Mouse (Mus musculus) adrenal gland, adult (tissue): ENCODE results near the gene Clybl.
A peak's percentile ranks its signal among the peaks of the same experiment; 100 is the strongest.

Experiments used
- DNase-seq, 2 experiments: peaks; one replicate each; pipeline ENCODE4 v3.0.0; 2022 to 2023; ENCODE audit warnings: low spot score in 1 of 2; ENCODE audit not compliant: inconsistent age in 2 of 2

Gene Clybl

GRCm38 (mm10) chr14:122350766-122351165, 169.3 kb downstream of the Clybl start:
- DNase-seq = peak; percentile 75 to 89

GRCm38 (mm10) chr14:122357316-122357715, 175.8 kb downstream of the Clybl start:
- DNase-seq = no peak

DNA sequence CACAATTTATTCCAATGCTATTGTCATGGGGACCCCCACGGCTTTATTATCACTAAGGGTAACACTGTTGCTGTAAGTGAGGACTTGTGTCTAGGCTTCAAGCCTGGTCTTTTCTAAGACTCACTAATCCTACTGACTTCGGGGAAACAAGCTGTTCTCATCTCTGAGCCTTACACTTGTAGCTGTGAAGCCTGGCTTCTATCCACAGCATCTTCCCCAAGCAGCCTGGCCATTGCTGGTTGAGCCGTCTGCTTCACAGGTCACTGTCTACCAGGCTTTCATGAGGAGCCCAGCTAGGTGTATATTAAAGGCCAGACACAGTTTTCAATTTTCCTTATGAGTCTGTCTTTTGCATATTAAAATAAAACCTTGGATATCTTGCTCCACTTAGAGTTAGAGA, 177.1 kb downstream of the Clybl start:
- DNase-seq = no peak

- no peak for DNase-seq
These were observed 177.8 kb downstream of the Clybl start for GRCm38 (mm10) chr14:122359136-122359905.

GRCm38 (mm10) chr14:122361807-122362206, 180.3 kb downstream of the Clybl start:
- DNase-seq = no peak

GRCm38 (mm10) chr14:122363156-122363555, 181.7 kb downstream of the Clybl start:
- DNase-seq = no peak

DNA sequence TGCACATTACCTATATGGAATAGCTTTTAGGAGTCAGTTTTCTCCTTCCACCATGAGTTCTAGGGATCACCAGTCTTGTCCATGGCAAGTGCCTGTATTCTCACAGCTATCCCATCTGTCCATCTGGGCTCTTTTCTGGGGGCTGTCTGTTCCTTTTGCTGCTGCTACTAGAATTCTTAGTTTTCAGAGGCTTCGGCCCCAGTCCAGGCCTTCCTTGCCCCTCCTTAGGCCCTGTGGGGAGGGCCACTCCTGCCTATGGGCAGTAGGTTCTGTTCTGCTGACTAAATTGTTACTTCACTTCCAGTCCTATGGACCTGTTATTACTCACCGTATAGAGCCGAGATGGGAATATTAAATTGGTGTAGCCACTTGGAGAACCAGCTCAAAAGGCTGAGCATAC, 182.5 kb downstream of the Clybl start:
- DNase-seq = no peak

GRCm38 (mm10) chr14:122367252-122367868, 185.9 kb downstream of the Clybl start:
- no peak for DNase-seq

- no peak for DNase-seq
These were observed 186.4 kb downstream of the Clybl start for GRCm38 (mm10) chr14:122367882-122368418.

DNA sequence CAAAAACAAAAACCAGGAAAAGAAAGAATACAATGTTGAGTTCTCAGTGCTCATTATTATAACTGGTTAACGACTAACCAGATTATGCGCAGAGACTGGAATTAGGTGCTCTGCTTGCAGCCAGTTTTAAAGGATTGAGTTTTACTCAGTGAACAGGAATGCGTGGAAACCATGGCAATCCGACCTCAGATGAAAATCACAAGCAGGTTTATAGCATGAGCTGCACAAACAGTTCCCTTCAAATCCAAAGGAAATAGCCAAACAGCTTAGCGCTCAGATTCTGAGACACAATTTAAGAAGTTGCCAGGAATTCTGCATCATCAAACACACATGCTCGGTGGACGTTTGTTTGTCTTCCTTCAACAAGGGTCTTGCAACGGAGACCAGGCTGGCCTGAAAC, 187.0 kb downstream of the Clybl start:
- no peak for DNase-seq

DNA sequence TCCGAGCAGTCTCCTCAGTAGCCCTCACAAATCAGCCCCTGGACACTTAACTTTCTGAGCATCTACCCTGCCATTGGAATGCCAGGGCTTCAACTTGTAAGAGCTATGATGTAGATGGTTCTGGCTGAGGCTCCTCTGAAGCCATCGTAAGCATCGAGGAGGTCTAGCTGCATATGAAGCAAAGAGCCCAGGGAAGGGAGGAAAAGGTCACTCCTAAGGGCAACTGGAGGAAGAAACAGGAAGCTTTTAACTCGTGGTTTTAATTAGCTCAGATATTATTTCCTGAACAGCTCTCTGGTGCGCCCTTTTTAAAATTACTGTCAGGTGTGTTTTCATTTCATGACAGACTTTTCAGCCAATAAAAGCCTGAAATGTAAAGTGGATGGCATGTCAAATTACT, 190.5 kb downstream of the Clybl start:
- no peak for DNase-seq

- no peak for DNase-seq
These were observed 192.0 kb downstream of the Clybl start for GRCm38 (mm10) chr14:122373458-122373857.

GRCm38 (mm10) chr14:122374285-122374997, 192.9 kb downstream of the Clybl start:
- DNase-seq = no peak

DNA sequence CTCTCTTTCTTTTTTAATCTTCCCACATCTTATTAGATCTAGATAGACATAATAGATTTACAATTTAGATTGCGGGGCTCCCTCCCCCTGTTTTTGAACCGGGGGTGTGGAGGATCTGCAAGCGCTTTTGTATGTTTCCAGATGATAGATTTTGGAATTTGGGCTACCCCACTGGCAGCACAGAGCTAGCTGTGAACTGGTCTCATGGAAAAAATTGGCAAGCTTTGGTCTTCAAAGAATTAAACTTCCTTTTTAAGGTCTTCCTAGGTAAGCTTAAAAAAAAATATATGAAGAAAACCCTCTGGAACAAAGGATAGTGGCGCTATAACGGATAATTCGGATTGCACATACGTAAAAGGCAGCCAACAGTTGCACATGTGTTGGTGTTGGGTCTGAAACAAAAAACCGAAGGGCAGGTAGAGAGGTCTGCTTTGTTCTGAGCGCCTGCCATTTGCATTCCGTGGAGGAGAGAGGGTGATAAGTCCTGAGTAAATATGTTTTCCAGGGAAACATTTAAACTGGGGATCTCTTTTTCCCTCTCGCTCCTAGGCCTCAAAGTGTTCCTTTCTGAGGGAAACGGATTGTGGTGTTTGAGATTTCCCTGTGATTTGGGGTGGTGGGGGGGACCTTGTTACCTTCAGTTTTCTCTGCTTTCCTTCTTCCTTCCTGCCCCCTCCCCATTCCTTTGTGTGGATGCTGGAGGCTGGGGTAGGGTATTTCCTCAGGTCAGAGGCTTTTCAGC, 193.7 kb downstream of the Clybl start:
- no peak for DNase-seq

DNA sequence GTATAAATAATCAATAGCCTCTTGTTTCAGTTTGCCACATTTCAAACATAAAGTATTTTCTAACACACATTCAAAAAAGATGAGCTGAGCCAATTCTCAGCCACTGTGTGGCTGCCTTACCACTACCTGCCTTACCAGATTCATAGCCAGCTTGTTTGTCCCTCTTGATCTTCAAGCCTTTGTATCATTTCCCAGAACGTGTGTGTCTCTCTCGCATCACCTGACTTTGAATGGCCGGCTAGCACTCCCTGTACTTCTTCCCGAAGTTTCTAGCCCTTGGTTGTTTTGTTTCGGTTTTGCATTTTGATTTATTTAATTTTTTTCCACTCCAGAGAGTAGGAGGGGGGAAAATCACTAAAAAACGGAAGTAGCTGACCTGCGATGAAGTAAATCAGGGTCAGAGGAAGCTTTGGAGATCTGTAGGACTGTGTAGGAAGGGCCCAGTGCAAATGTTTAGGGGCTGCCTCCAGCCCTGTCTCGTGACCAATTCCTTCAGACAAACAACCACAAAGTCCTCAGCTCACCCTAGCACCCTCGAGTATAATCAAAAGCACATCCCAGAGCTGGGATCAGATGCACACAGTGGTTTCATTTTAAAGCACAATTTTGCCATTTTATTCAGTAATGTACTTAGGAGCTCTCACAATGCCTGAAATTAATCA, 195.1 kb downstream of the Clybl start:
- no peak for DNase-seq

DNA sequence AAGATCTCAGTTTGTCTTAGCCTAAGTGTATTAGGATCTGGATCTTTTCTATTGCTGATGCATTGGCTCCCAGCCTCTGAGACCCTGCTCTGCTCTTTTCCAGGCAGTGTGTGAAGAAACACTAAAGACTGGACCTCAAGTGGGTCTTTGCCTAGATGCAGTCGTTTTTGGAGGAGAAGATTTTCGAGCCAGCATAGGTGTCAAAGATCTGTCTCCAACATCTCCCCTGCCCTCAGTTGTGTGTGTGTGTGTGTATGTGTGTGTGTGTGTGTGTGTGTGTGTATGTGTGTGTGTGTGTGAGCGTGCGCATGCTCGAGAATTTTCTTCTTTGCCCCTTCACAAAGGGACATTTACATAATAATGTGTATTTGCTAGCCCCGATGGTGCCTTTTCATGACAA, 196.2 kb downstream of the Clybl start:
- DNase-seq = no peak

- no peak for DNase-seq
These were observed 197.6 kb downstream of the Clybl start for GRCm38 (mm10) chr14:122379076-122379475.

- no peak for DNase-seq
These were observed 198.5 kb downstream of the Clybl start for GRCm38 (mm10) chr14:122379996-122380395.

GRCm38 (mm10) chr14:122380896-122381845, 199.7 kb downstream of the Clybl start:
- no peak for DNase-seq
